Mouse (Mus musculus) ES-Bruce4 (cell line): Measurements from ENCODE around the gene Itsn1. TPM values are rescaled to one million over a fixed set of nuclear protein-coding genes. Genes with fewer than 3 reads are reported as not detected.
A peak's percentile ranks its signal among the peaks of the same experiment; 100 is the strongest.

Source experiments
- H3K27ac ChIP-seq: 2 replicates; pipeline ENCODE4 v1.5.1; 2012; ENCODE audit warnings: low read length, inconsistent platforms; ENCODE audit not compliant: insufficient read depth
- H3K27me3 ChIP-seq: 2 replicates; pipeline ENCODE4 v1.6.1; 2012; ENCODE audit warnings: mild to moderate bottlenecking, low read length, inconsistent platforms; ENCODE audit not compliant: control insufficient read depth, poor library complexity, insufficient read depth, severe bottlenecking
- H3K36me3 ChIP-seq: 2 replicates; pipeline ENCODE4 v1.6.1; 2012; ENCODE audit warnings: inconsistent platforms, mild to moderate bottlenecking, low read length, moderate library complexity; ENCODE audit not compliant: control insufficient read depth, poor library complexity, insufficient read depth, severe bottlenecking
- H3K4me1 ChIP-seq: one replicate; pipeline ENCODE4 v1.8.1; 2011; ENCODE audit warnings: low read length; ENCODE audit not compliant: control insufficient read depth, insufficient read depth
- H3K4me3 ChIP-seq: 2 replicates; pipeline ENCODE4 v1.5.1; 2011; ENCODE audit warnings: low read depth, mild to moderate bottlenecking, low read length
- H3K9ac ChIP-seq: 2 replicates; pipeline ENCODE4 v1.6.1; 2012; ENCODE audit warnings: low read depth, mild to moderate bottlenecking, inconsistent platforms; ENCODE audit not compliant: poor library complexity, severe bottlenecking
- H3K9me3 ChIP-seq: replicated peaks from 2 replicates; pipeline ENCODE4 v1.6.1; 2012; ENCODE audit warnings: mild to moderate bottlenecking, low read length, inconsistent platforms; ENCODE audit not compliant: control insufficient read depth, poor library complexity, insufficient read depth, severe bottlenecking
- CTCF ChIP-seq: IDR thresholded peaks from one replicate; pipeline ENCODE4 v1.8.1; 2011; ENCODE audit warnings: low read depth, low read length
- EP300 ChIP-seq: IDR thresholded peaks from 2 replicates; pipeline ENCODE4 v1.6.1; 2011; ENCODE audit warnings: low read depth, low read length; ENCODE audit not compliant: insufficient read depth
- POLR2A ChIP-seq: IDR thresholded peaks from one replicate; pipeline ENCODE4 v1.8.1; 2011; ENCODE audit warnings: low read length; ENCODE audit not compliant: insufficient read depth
- polyA plus RNA-seq: library from polyadenylated mRNA; stranded (reverse); fragments of >200 nt; gene quantifications from 2 replicates; pipeline ENCODE4 v1.2.4, GENCODE M21; 2011; ENCODE audit warnings: low read depth; ENCODE audit not compliant: missing spikeins, insufficient read depth, insufficient read length

The Itsn1 gene
- polyA plus RNA-seq, 1 experiment: 85.7 TPM

DNA sequence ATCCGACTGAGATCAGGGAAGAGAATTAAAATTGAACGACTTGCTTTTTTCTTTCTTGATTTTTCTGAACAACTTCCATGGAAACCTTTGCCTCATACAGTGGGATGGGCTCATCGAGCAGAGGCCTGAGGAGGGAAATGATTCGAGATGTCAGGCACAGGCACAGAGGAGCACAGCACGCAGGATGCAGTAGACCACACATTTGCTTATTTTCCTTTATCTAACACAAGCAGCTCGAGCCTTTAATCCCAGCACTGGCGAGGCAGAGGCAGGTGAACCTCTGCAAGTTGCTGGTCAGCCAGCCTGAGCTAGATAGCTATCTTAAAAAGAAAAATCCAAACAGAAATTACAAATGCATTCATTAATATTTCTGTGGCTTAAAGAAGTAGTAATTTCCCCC lies 39.3 kb upstream of the Itsn1 start:
- H3K9ac ChIP-seq: no peak overlapping the region
- no peak overlapping the region for H3K4me3 ChIP-seq
- no peaks in the 10 kb centered on the region for H3K27me3 ChIP-seq
- H3K9me3 ChIP-seq: no peaks in the 10 kb centered on the region
- H3K27ac ChIP-seq: no peak overlapping the region
- peaks cover 2% of the 10 kb centered on the region for H3K4me1 ChIP-seq
- H3K36me3 ChIP-seq: peaks cover 6% of the 10 kb centered on the region; the same call in 1 of the 2 replicates
- no peak for TF ChIP-seq CTCF
- no peak for TF ChIP-seq EP300
- no peak for TF ChIP-seq POLR2A

DNA sequence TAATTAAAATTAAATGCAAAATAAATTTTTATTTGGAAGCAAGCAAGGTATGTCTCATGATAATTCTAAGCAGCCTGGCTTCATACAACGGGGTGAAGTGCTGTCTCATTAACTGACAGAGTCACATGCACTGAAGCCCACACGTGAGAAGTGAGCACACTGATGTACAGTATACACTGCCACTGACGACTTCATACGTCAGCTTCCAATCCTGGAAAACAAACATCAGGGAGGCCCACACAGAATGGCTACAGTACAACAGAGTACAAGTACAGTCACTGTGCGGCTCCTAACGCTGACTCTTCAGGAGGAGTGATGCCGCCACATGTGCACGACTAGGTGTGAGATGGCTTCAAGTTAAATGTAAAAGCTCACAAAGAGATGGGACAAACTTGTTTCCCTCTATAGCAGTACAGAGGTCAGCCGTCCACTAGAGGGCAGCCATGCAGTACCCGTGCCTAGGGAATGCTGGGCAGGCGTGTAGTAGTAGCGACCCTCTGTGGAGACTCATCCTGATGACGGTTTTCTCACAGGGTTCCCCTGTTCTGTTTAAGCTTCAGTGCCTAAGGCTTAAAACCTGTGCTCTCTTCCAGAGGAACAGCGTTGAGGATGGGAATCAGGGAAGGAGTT lies 34.5 kb upstream of the Itsn1 start:
- Histone ChIP-seq H3K27ac (no peak overlapping the region), H3K9me3 (no peaks in the 10 kb centered on the region), H3K27me3 (no peaks in the 10 kb centered on the region), H3K36me3 (peaks cover 8% of the 10 kb centered on the region), H3K4me1 (peaks cover 2% of the 10 kb centered on the region), H3K4me3 (no peak overlapping the region), H3K9ac (no peak overlapping the region)
- no peak for TF ChIP-seq POLR2A
- peak; percentile 99 for TF ChIP-seq CTCF

DNA sequence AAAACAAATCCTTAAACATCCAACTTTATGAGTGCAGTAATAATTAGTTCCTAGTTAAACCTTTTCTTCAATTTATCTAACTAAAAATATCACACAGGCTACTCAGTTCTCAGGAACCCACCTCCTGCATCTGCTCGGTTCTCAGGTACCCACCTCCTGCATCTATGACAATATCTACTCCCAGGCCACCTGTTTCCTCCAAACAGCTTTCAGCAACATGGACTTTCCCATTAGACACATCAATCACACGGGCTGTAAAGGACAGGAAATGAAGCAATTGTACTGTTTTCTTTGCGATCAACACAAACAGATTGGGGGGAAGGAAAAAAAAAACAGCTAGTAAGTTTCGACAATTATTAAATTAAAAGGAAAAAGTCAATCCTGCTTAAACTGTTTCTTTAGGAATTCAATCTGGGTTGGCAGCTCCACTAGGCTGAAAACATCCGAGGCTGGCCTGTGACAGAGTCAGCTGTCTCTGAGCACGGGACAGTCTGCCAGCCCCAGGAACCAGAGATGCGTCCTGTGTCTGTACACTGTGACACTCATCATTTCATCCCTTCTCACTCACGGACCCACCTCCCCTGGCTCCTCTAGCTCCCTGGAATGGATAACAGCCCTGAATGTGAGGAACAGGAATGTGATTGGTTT lies 33.8 kb upstream of the Itsn1 start:
- H3K4me3 ChIP-seq: no peak overlapping the region
- TF ChIP-seq CTCF (no peak), EP300 (no peak)
- H3K27ac ChIP-seq: no peak overlapping the region
- no peaks in the 10 kb centered on the region for H3K27me3 ChIP-seq
- H3K9ac ChIP-seq: no peak overlapping the region
- H3K36me3 ChIP-seq: peaks cover 8% of the 10 kb centered on the region
- H3K4me1 ChIP-seq: no peaks in the 10 kb centered on the region
- no peaks in the 10 kb centered on the region for H3K9me3 ChIP-seq

DNA sequence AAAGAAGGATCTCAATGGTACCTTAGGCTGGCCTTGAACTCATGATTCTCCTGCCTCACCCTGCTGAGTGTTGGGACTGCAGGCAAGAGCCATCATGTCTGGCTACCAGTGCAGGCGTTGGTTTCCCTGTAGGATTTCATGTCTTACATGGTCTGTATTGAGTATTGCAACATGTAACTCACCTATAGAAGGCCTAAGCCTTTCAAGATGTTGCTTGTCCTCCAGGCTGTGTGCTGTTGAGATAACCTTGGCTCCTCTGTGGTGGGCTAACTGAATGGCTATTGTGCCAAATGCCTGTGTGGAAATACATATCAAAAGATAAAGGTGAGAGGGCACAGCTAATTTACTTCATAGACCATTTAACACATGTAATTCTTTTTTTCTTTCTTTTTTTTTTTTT lies 30.1 kb upstream of the Itsn1 start:
- TF ChIP-seq EP300 (no peak), POLR2A (no peak), CTCF (no peak)
- no peaks in the 10 kb centered on the region for H3K9me3 ChIP-seq
- peaks cover 8% of the 10 kb centered on the region for H3K36me3 ChIP-seq
- H3K9ac ChIP-seq: no peak overlapping the region
- H3K27me3 ChIP-seq: no peaks in the 10 kb centered on the region
- no peaks in the 10 kb centered on the region for H3K4me1 ChIP-seq
- no peak overlapping the region for H3K4me3 ChIP-seq
- H3K27ac ChIP-seq: no peak overlapping the region

DNA sequence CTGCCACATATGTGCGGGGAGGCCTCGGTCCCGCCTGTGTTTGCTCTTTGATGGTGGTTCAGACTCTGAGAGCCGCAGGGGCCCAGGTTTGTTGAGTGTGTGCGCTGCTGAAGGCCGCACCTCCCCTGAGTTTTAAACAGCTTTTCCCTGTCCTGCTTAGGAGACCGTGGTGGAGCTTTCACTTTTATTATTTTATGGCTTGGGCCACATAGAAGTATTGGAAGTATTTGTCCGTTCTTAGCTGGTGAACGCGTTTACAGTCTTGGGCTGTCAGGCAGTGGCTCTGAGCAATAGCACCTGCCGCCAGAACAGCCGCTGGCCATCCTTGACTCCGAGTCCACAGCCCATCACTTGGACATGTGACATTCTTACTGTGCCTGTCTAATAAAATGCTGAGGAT lies 27.2 kb upstream of the Itsn1 start:
- no peaks in the 10 kb centered on the region for H3K27me3 ChIP-seq
- H3K4me3 ChIP-seq: no peak overlapping the region
- TF ChIP-seq EP300 (no peak), CTCF (no peak), POLR2A (no peak)
- H3K4me1 ChIP-seq: no peaks in the 10 kb centered on the region
- no peak overlapping the region for H3K9ac ChIP-seq
- H3K36me3 ChIP-seq: peaks cover 8% of the 10 kb centered on the region
- no peak overlapping the region for H3K27ac ChIP-seq
- no peaks in the 10 kb centered on the region for H3K9me3 ChIP-seq

DNA sequence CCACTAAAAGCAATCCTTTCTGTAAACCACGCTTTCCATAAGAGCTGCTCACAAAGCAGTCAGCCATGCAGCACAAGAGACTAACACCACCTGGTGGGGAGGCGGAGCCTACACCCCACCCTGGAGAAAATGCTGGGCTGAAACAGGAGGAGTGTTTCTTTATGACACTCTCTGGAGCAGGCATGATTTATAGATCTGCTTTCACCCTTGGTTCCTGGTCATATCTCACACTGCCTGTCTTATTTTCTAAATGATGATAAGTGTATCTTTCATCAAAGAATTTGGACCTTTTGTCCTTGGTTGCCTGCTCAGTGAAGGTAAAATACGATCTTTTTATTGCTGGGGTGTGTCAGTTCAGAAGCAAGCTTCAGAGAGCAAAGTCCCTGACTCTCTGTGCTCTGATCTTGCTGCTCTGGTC lies 26.3 kb upstream of the Itsn1 start:
- H3K27me3 ChIP-seq: no peaks in the 10 kb centered on the region
- H3K4me1 ChIP-seq: no peaks in the 10 kb centered on the region
- H3K9ac ChIP-seq: no peak overlapping the region
- H3K27ac ChIP-seq: no peak overlapping the region
- TF ChIP-seq EP300: no peak
- no peak for TF ChIP-seq CTCF
- no peak for TF ChIP-seq POLR2A
- H3K36me3 ChIP-seq: peaks cover 14% of the 10 kb centered on the region
- H3K4me3 ChIP-seq: no peak overlapping the region
- no peaks in the 10 kb centered on the region for H3K9me3 ChIP-seq
